Mouse (Mus musculus): Measurements from ENCODE around the gene S1pr3. TPM values are rescaled to one million over a fixed set of nuclear protein-coding genes. Genes with fewer than 3 reads are reported as not detected.

The S1pr3 gene
- polyA plus RNA-seq, 1 experiment from 2014 or later = 47.2 TPM

DNA sequence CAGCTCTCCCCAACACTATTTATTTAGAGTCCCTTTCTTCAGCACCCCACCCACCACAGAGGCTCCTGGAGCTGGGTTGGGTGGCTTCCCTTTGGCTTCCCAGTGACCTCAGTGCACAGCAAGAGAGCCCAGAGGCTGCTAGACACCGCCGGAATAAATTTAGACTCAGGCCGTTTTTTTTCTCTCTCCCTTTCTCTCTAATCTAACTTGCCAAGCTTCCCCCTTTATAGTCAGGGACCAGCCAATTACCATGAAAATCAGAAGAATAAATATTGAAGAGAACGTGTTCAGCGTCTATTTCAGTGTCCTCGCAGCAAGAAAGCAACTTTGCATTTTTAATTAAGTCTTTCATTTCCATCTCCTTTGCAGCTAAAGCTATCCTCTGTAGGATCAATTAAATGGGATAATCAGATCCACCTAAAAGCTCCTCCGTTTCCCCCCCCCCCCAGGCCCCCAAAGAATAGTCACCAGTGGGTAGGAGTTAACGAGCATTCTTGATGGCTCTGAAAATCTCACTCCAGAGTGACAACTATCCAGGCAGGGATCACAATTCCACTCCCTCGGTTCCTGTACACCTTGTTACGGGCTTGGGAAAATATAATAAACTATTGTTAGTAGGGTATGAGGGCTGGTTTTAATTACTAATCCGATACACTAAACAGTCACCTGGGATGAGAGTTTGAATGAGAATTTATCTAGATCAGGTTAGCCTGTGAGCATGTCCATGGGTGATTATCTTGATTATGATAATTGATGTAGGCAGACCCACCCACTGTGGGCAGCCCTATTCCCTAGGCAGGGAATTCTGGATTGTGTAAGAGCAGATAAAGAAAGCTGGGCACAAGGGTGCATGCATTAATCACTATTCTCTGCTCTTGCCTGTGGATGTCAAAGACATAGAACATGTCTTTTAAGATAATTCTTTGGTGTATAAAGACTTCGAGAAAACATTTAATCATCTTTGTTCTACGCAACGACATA, 29.0 kb downstream of the S1pr3 start:
- DNase-seq (ENCODE audit: low spot score) (peak; percentile 37), ATAC-seq (replicated peaks; ENCODE audit: low FRiP score) (peak; percentile 30; the same call in 1 of the 2 replicates)
- H3K9me3 ChIP-seq (ENCODE audit: control insufficient read depth, low read length) = no peaks in the 10 kb centered on the region
- H3K4me2 ChIP-seq (ENCODE audit: low read depth, low read length, severe bottlenecking) = no peak overlapping the region
- H3K9ac ChIP-seq (ENCODE audit: low read length) = no peak overlapping the region
- H3K27ac ChIP-seq (ENCODE audit: low read depth, low read length) = no peak overlapping the region
- WGBS = 49% methylated on average over 14 of the region's 14 CpGs
- no peak overlapping the region for H3K4me3 ChIP-seq (ENCODE audit: low read depth, low read length)
- no peaks in the 10 kb centered on the region; the same call in 1 of the 2 replicates for H3K4me1 ChIP-seq (replicated peaks; ENCODE audit: control insufficient read depth, insufficient read depth, low read length)
- no peaks in the 10 kb centered on the region for H3K27me3 ChIP-seq (ENCODE audit: control insufficient read depth, insufficient read depth, low read length)
- no peaks in the 10 kb centered on the region for H3K36me3 ChIP-seq (ENCODE audit: control insufficient read depth, insufficient read depth, low read length)

DNA sequence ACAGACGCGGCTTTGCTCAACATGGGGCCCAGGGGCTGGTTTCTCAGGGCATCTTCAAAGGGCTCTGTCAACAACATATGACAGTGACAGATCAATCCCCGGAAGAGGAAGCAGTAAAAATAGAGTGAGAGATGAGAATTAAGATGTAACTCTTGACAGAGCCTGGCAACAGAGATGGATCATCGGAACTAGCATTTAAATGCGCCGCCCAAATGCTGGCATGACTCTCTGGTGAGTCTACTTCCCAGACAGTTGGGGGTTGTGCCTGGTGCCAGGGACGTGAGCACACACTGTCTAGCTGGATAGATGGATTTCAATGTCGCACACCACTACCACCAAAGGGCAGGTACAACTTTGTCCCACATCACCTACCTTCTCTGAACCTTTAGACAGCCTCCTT, 34.5 kb downstream of the S1pr3 start:
- Histone ChIP-seq H3K4me3 (ENCODE audit: low read depth, low read length) (no peak overlapping the region), H3K27ac (ENCODE audit: low read depth, low read length) (no peak overlapping the region), H3K9ac (ENCODE audit: low read length) (no peak overlapping the region), H3K4me1 (replicated peaks; ENCODE audit: control insufficient read depth, insufficient read depth, low read length) (no peaks in the 10 kb centered on the region), H3K27me3 (ENCODE audit: control insufficient read depth, insufficient read depth, low read length) (no peaks in the 10 kb centered on the region), H3K4me2 (ENCODE audit: low read depth, low read length, severe bottlenecking) (no peak overlapping the region), H3K9me3 (ENCODE audit: control insufficient read depth, low read length) (no peaks in the 10 kb centered on the region), H3K36me3 (ENCODE audit: control insufficient read depth, insufficient read depth, low read length) (no peaks in the 10 kb centered on the region)
- WGBS = 91% methylated on average over 8 of the region's 8 CpGs
- ATAC-seq (replicated peaks; ENCODE audit: low FRiP score) (no peak), DNase-seq (ENCODE audit: low spot score) (peak; percentile 26)

DNA sequence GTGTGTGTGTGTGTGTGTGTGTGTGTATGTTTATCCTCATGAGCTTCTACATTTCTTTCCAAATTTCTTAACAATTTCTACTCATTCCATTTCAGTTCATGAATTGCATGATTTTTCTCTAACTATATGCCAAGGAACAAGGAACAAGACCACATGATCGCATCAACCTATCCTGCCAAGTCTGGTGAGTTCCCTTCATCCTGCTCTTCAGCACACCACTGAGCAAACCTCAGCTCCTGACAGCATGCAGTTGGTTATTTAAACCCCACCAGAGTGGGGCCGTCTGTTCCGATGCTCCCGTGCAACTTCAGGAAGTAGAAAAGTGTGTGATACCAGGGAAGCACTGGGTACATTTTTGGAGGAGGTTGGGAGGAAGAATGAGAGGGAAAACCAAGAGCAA, 38.1 kb downstream of the S1pr3 start:
- no peaks in the 10 kb centered on the region for H3K9me3 ChIP-seq (ENCODE audit: control insufficient read depth, low read length)
- no peak overlapping the region for H3K9ac ChIP-seq (ENCODE audit: low read length)
- no peaks in the 10 kb centered on the region for H3K27me3 ChIP-seq (ENCODE audit: control insufficient read depth, insufficient read depth, low read length)
- H3K27ac ChIP-seq (ENCODE audit: low read depth, low read length) = no peak overlapping the region
- no peak for ATAC-seq (replicated peaks; ENCODE audit: low FRiP score)
- WGBS = 92% methylated on average over 4 of the region's 4 CpGs
- H3K4me2 ChIP-seq (ENCODE audit: low read depth, low read length, severe bottlenecking) = no peak overlapping the region
- H3K4me1 ChIP-seq (replicated peaks; ENCODE audit: control insufficient read depth, insufficient read depth, low read length) = no peaks in the 10 kb centered on the region
- no peak for DNase-seq (ENCODE audit: low spot score)
- no peaks in the 10 kb centered on the region for H3K36me3 ChIP-seq (ENCODE audit: control insufficient read depth, insufficient read depth, low read length)
- no peak overlapping the region for H3K4me3 ChIP-seq (ENCODE audit: low read depth, low read length)

DNA sequence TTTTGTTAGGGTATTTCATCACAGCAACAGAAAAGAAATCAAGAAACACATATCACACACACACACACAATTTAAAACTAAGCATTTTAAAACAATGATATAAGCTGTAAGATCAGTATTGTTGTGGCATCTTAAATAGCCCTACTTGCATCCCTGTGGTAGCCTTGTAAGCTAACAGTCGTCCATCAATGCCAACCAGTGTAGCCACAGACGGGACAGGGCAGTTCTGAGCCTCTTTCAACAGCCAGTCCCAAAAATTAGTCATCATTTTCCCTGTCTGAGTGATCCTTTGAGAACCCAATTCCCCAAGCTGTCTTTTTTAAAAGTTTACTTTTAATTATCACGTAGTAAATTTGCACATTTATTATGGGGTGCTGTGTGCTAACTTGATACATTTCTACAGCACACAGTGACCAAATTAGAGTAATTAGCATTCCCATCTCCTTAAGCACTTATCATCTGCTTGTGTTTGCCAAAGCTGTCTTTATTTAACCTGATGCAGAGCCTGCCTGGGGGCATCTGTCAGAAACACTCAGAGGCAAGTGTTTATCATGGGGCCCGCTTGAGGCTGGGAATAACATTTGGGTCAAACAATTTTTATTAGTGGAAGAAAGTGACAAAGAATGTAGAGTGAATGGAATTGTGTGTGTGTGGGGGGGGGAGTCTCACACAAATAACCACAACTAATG, 47.9 kb downstream of the S1pr3 start:
- H3K36me3 ChIP-seq (ENCODE audit: control insufficient read depth, insufficient read depth, low read length) = no peaks in the 10 kb centered on the region; the same call in 1 of the 2 replicates
- no peak overlapping the region for H3K9ac ChIP-seq (ENCODE audit: low read length)
- H3K4me2 ChIP-seq (ENCODE audit: low read depth, low read length, severe bottlenecking) = no peak overlapping the region
- H3K27ac ChIP-seq (ENCODE audit: low read depth, low read length) = no peak overlapping the region
- no peaks in the 10 kb centered on the region for H3K27me3 ChIP-seq (ENCODE audit: control insufficient read depth, insufficient read depth, low read length)
- H3K4me1 ChIP-seq (replicated peaks; ENCODE audit: control insufficient read depth, insufficient read depth, low read length) = no peaks in the 10 kb centered on the region
- ATAC-seq (replicated peaks; ENCODE audit: low FRiP score) (no peak), DNase-seq (ENCODE audit: low spot score) (no peak)
- 63% methylated on average over 4 of the region's 4 CpGs for WGBS
- no peaks in the 10 kb centered on the region for H3K9me3 ChIP-seq (ENCODE audit: control insufficient read depth, low read length)
- no peak overlapping the region for H3K4me3 ChIP-seq (ENCODE audit: low read depth, low read length)

DNA sequence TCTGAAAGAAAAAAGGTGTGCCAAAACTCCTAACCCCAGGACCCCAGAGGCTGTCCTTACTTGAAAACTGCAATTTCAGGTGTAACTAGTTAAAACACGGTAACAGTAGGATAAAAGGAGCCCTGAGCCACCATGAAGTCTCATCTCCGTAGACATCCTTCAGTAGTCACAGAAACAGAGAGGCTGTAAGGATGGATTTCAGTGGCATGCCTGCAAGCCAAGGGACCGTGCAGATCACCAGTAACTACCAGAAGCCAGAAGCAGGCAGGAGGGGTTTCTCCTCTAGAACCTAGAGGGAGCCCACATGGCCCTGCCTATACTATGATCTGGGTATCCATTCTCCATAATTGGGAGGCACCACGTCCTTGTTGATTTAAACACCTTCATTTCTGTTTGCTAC, 55.9 kb downstream of the S1pr3 start:
- no peak overlapping the region for H3K9ac ChIP-seq (ENCODE audit: low read length)
- H3K4me1 ChIP-seq (replicated peaks; ENCODE audit: control insufficient read depth, insufficient read depth, low read length) = no peaks in the 10 kb centered on the region
- H3K27ac ChIP-seq (ENCODE audit: low read depth, low read length) = no peak overlapping the region
- ATAC-seq (replicated peaks; ENCODE audit: low FRiP score) (no peak), DNase-seq (ENCODE audit: low spot score) (no peak)
- H3K4me3 ChIP-seq (ENCODE audit: low read depth, low read length) = no peak overlapping the region
- no peaks in the 10 kb centered on the region for H3K27me3 ChIP-seq (ENCODE audit: control insufficient read depth, insufficient read depth, low read length)
- no peaks in the 10 kb centered on the region; the same call in 1 of the 2 replicates for H3K36me3 ChIP-seq (ENCODE audit: control insufficient read depth, insufficient read depth, low read length)
- H3K4me2 ChIP-seq (ENCODE audit: low read depth, low read length, severe bottlenecking) = no peak overlapping the region
- H3K9me3 ChIP-seq (ENCODE audit: control insufficient read depth, low read length) = no peaks in the 10 kb centered on the region
- 82% methylated on average over 4 of the region's 4 CpGs for WGBS

DNA sequence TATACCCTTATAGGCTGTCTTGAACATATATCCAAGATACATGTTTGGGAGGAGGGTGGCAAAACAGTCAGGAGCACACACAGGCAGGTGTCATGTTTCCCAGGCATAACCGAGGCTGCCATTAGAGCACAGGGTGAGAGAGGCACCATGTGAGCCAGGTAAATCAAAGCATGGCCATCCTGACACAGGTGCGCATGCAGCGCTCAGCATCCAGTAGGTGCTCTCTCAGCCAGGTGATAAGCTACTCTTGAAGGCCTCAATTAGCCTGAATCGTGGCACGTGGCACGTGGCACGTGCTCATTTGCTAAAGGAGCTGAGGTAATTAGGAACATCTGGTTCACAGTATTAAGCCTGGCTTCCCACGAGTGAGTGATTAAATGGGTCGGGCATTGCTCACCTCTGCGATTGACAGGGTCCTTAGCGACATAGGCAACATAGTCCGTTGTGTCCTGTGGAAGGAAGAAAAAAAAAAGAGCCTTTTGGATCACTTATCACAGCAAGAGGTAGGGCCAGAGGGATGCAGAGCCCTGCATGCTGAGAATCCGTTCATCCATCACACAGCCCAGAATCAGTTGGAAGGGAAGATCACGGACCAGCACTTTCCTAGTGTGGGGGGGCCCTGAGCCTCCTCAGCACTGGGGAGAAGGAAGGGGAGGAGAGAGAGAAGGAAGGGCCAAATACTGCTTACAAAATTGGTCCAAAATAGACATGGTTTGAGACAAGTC, 57.8 kb downstream of the S1pr3 start:
- DNase-seq (ENCODE audit: low spot score) = no peak
- WGBS = 75% methylated on average over 14 of the region's 14 CpGs
- H3K9me3 ChIP-seq (ENCODE audit: control insufficient read depth, low read length) = no peaks in the 10 kb centered on the region

DNA sequence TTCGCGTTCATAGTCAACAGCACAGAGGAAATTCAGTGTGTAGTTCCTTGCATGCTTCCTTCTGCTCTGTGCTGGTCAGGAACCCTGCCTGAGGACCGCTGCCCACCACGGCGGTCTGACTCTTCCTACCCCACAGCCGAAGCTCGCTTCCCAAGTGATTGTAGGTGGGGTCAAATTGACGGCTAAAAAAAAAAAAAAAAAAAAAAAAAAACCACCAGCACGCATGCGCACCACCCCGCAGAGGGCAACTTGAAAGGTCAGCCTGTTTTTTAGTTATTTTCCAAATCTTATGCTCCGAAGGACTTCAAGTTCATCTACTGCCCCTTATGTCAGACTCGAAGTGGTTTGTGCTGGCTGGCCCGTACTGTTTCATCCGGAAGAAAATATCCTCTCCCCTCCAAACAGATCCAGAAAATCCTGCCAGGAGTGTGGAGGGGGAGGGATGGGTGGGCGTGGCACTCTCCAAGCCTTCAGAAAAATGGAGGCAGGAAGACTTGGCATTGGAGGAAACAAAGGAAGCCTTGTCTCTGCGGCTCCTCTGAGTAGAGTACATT, 60.3 kb downstream of the S1pr3 start:
- Histone ChIP-seq H3K4me3 (ENCODE audit: low read depth, low read length) (no peak overlapping the region), H3K9me3 (ENCODE audit: control insufficient read depth, low read length) (no peaks in the 10 kb centered on the region), H3K27ac (ENCODE audit: low read depth, low read length) (no peak overlapping the region), H3K9ac (ENCODE audit: low read length) (no peak overlapping the region), H3K36me3 (ENCODE audit: control insufficient read depth, insufficient read depth, low read length) (no peaks in the 10 kb centered on the region), H3K27me3 (ENCODE audit: control insufficient read depth, insufficient read depth, low read length) (no peaks in the 10 kb centered on the region), H3K4me2 (ENCODE audit: low read depth, low read length, severe bottlenecking) (no peak overlapping the region), H3K4me1 (replicated peaks; ENCODE audit: control insufficient read depth, insufficient read depth, low read length) (no peaks in the 10 kb centered on the region)
- 83% methylated on average over 17 of the region's 17 CpGs for WGBS
- no peak for ATAC-seq (replicated peaks; ENCODE audit: low FRiP score)
- no peak for DNase-seq (ENCODE audit: low spot score)

More for the DNA sequence above, 57.8 kb downstream of the S1pr3 start:
- H3K4me3 ChIP-seq (ENCODE audit: low read depth, low read length) = no peak overlapping the region
- no peak overlapping the region for H3K27ac ChIP-seq (ENCODE audit: low read depth, low read length)
- H3K4me2 ChIP-seq (ENCODE audit: low read depth, low read length, severe bottlenecking) = no peak overlapping the region
- H3K27me3 ChIP-seq (ENCODE audit: control insufficient read depth, insufficient read depth, low read length) = no peaks in the 10 kb centered on the region
- no peaks in the 10 kb centered on the region for H3K36me3 ChIP-seq (ENCODE audit: control insufficient read depth, insufficient read depth, low read length)
- no peak overlapping the region for H3K9ac ChIP-seq (ENCODE audit: low read length)
- H3K4me1 ChIP-seq (replicated peaks; ENCODE audit: control insufficient read depth, insufficient read depth, low read length) = no peaks in the 10 kb centered on the region
- ATAC-seq (replicated peaks; ENCODE audit: low FRiP score) = no peak

Measured in forebrain, embryonic 11.5 days (tissue).